Mouse (Mus musculus) heart, postnatal 4 days (tissue): ENCODE data around the gene Serbp1. TPM values are rescaled to one million over a fixed set of nuclear protein-coding genes. Genes with fewer than 3 reads are reported as not detected.

Experiments used
- DNase-seq: peaks from one replicate; pipeline ENCODE4 v3.0.0; 2021
- total RNA-seq, 2 experiments: library from RNA; stranded (reverse); gene quantifications; 2 replicates each; pipeline ENCODE4 v1.2.3; 2021

Gene Serbp1
- total RNA-seq, 2 experiments from 2014 or later = 311 to 319 TPM

GRCm38 (mm10) chr6:67301230-67301629 is 63.3 kb downstream of the Serbp1 start:
- DNase-seq = no peak

- no peak for DNase-seq
Observed at GRCm38 (mm10) chr6:67302471-67302870, 64.5 kb downstream of the Serbp1 start.

- no peak for DNase-seq
Observed at GRCm38 (mm10) chr6:67303210-67303609, 65.2 kb downstream of the Serbp1 start.

- no peak for DNase-seq
Observed at GRCm38 (mm10) chr6:67308994-67309393, 71.0 kb downstream of the Serbp1 start.

- no peak for DNase-seq
Observed at GRCm38 (mm10) chr6:67309752-67310151, 71.8 kb downstream of the Serbp1 start.

- no peak for DNase-seq
Observed at GRCm38 (mm10) chr6:67314697-67315096, 76.7 kb downstream of the Serbp1 start.

GRCm38 (mm10) chr6:67317068-67317467 is 79.1 kb downstream of the Serbp1 start:
- no peak for DNase-seq

GRCm38 (mm10) chr6:67317827-67318338 is 79.9 kb downstream of the Serbp1 start:
- DNase-seq = no peak

- peak; percentile 81 for DNase-seq
Observed at GRCm38 (mm10) chr6:67318451-67318850, 80.5 kb downstream of the Serbp1 start.

GRCm38 (mm10) chr6:67323788-67324187 is 85.8 kb downstream of the Serbp1 start:
- DNase-seq = no peak

GRCm38 (mm10) chr6:67337943-67338342 is 100.0 kb downstream of the Serbp1 start:
- no peak for DNase-seq

- no peak for DNase-seq
Observed at GRCm38 (mm10) chr6:67339494-67339893, 101.5 kb downstream of the Serbp1 start.

Other genes with a start within 250 kb of the Serbp1 start
- 1 to 10 TPM; 7.2 to 8.7 TPM for gene Gadd45a, start 200.7 kb upstream of the Serbp1 start, total RNA-seq
- gene Il12rb2, start 138.0 kb downstream of the Serbp1 start, total RNA-seq = under 1 TPM in 1 of 2 experiments, not detected in 1; 0.18 TPM